Mouse (Mus musculus) MEL (cell line): Measurements from ENCODE around the gene Krt33b.

ENCODE experiments used
- CTCF ChIP-seq, 3 experiments: IDR thresholded peaks in 2 of 3; conservative IDR thresholded peaks in 1 of 3; 2 replicates each; pipeline ENCODE4 v1.5.1; 2011 to 2012; ENCODE audit warnings: low read length in 3 of 3, low read depth in 2 of 3, mild to moderate bottlenecking in 2 of 3, improper control_type of control experiment in 1 of 3, inconsistent platforms in 1 of 3, mixed read lengths in 1 of 3, moderate library complexity in 1 of 3; ENCODE audit not compliant: control insufficient read depth in 1 of 3, insufficient read depth in 1 of 3, poor library complexity in 1 of 3, severe bottlenecking in 1 of 3
- ELF1 ChIP-seq: IDR thresholded peaks from 2 replicates; pipeline ENCODE4 v1.6.1; 2014; ENCODE audit warnings: low read depth, mild to moderate bottlenecking, inconsistent platforms, low read length, improper control_type of control experiment, moderate library complexity
- MXI1 ChIP-seq: IDR thresholded peaks from 2 replicates; pipeline ENCODE4 v1.6.1; 2011; ENCODE audit warnings: mild to moderate bottlenecking, low read depth, low read length, improper control_type of control experiment
- POLR2A ChIP-seq, 2 experiments: IDR thresholded peaks; 2 replicates each; pipeline ENCODE4 v1.6.1; 2011 to 2012; ENCODE audit warnings: low read length in 2 of 2, mild to moderate bottlenecking in 2 of 2, control low read depth in 1 of 2, improper control_type of control experiment in 1 of 2, low read depth in 1 of 2, moderate library complexity in 1 of 2; ENCODE audit not compliant: control insufficient read depth in 1 of 2, insufficient read depth in 1 of 2, poor library complexity in 1 of 2
- POLR2AphosphoS2 ChIP-seq: IDR thresholded peaks from 2 replicates; pipeline ENCODE4 v1.6.1; 2011; ENCODE audit warnings: low read length, improper control_type of control experiment
- RCOR1 ChIP-seq: IDR thresholded peaks from 2 replicates; pipeline ENCODE4 v1.6.1; 2012; ENCODE audit warnings: low read depth, mild to moderate bottlenecking, inconsistent platforms, low read length, improper control_type of control experiment
- TCF12 ChIP-seq: IDR thresholded peaks from 2 replicates; pipeline ENCODE4 v1.6.1; 2014; ENCODE audit warnings: low read depth, mild to moderate bottlenecking, inconsistent platforms, low read length, improper control_type of control experiment, moderate library complexity
- ZNF384 ChIP-seq: IDR thresholded peaks from 2 replicates; pipeline ENCODE4 v1.6.1; 2012; ENCODE audit warnings: low read depth, mild to moderate bottlenecking, inconsistent platforms, low read length, improper control_type of control experiment

GRCm38 (mm10) chr11:100047193-100047592 lies 17.5 kb upstream of the Krt33b start:
- TF ChIP-seq RCOR1 = no peak
- no peak for TF ChIP-seq CTCF (IDR thresholded peaks at IDR 0.05 in 2 of 3, conservative IDR thresholded peaks at IDR 0.05 in 1 of 3; ENCODE audit: control insufficient read depth in 1 of 3, insufficient read depth in 1 of 3, low read depth in 2 of 3, low read length in 3 of 3, poor library complexity in 1 of 3, severe bottlenecking in 1 of 3)
- TF ChIP-seq MXI1 = no peak
- no peak for TF ChIP-seq ELF1
- TF ChIP-seq ZNF384 = no peak
- no peak for TF ChIP-seq POLR2AphosphoS2
- no peak for TF ChIP-seq TCF12
- no peak for TF ChIP-seq POLR2A (IDR thresholded peaks at IDR 0.05; ENCODE audit: control insufficient read depth in 1 of 2, insufficient read depth in 1 of 2, low read depth in 1 of 2, low read length in 2 of 2, poor library complexity in 1 of 2)
